Mouse (Mus musculus) ES-Bruce4 (cell line): ENCODE data around the gene 9630041A04Rik.

Experiments
- CTCF ChIP-seq: IDR thresholded peaks from one replicate; pipeline ENCODE4 v1.8.1; 2011; ENCODE audit warnings: low read depth, low read length
- EP300 ChIP-seq: IDR thresholded peaks from 2 replicates; pipeline ENCODE4 v1.6.1; 2011; ENCODE audit warnings: low read depth, low read length; ENCODE audit not compliant: insufficient read depth
- POLR2A ChIP-seq: IDR thresholded peaks from one replicate; pipeline ENCODE4 v1.8.1; 2011; ENCODE audit warnings: low read length; ENCODE audit not compliant: insufficient read depth

- no peak for TF ChIP-seq CTCF
- no peak for TF ChIP-seq EP300
- no peak for TF ChIP-seq POLR2A
Observed at GRCm38 (mm10) chr9:101841101-101841500, 20.5 kb upstream of the 9630041A04Rik start.
